In genomic region chr9:102403086-102404021, GRCm38 (mm10) we compare ENCODE assay signal across 8 mouse cellular contexts. TPM values are rescaled to one million over a fixed set of nuclear protein-coding genes. Genes with fewer than 3 reads are reported as not detected.
DNase-seq lines count a peak whose midpoint lies in the region; ATAC-seq and TF ChIP-seq lines count a peak whose summit lies in the region.

No protein-coding gene starts in this region.

- intact Hi-C loops in heart, postnatal 10 days (cut with DNase I): loop anchor here (1.0 to 5.0 kb wide), 2 partner anchors 109 to 142 kb away; no protein-coding TSS in a partner anchor

- peak overlapping the region; percentile 10; the same call in 1 of the 2 replicates for H3K4me2 ChIP-seq in forebrain, embryonic 13.5 days
- no peak overlapping the region for H3K4me2 ChIP-seq in lung, embryonic 14.5 days

- H3K4me1 ChIP-seq in forebrain, embryonic 13.5 days: peaks cover 14% of the 10 kb centered on the region
- H3K4me1 ChIP-seq in lung, embryonic 14.5 days (ENCODE audit: insufficient read depth): no peaks in the 10 kb centered on the region

- TF ChIP-seq POLR2A in brain, embryonic 14.5 days (IDR thresholded peaks at IDR 0.05; ENCODE audit: borderline replicate concordance, extremely low read depth, insufficient read depth, insufficient read length, poor library complexity, severe bottlenecking): no peak

- no peaks in the 10 kb centered on the region for H3K36me3 ChIP-seq in forebrain, embryonic 13.5 days (ENCODE audit: poor library complexity, severe bottlenecking)
- no peaks in the 10 kb centered on the region for H3K36me3 ChIP-seq in lung, embryonic 14.5 days (ENCODE audit: insufficient read depth)

- DNase-seq in ES-CJ7 (ENCODE audit: low read depth, low spot score): peak; percentile 72
- DNase-seq in brain, embryonic 14.5 days (ENCODE audit: low read depth): peak; percentile 82
- peak; percentile 55 to 69 for DNase-seq in heart, postnatal 10 days
- peak; percentile 16 to 71 for DNase-seq in layer of hippocampus, adult 18-20 months (ENCODE audit: low spot score in 2 of 2)
- peak; percentile 78 for DNase-seq in lung, embryonic 14.5 days
- peak; percentile 51 for DNase-seq in retina, postnatal 7 days (ENCODE audit: low read depth, low spot score)
- no peak for DNase-seq in c-Kit-positive CD71-positive TER-119-positive erythroid progenitor cells, embryonic 14.5 days (ENCODE audit: low spot score)

- no peak overlapping the region for H3K27ac ChIP-seq in forebrain, embryonic 13.5 days
- no peak overlapping the region for H3K27ac ChIP-seq in lung, embryonic 14.5 days (ENCODE audit: low read depth)

- peaks cover 12% of the 10 kb centered on the region; the same call in 1 of the 2 replicates for H3K27me3 ChIP-seq in forebrain, embryonic 13.5 days
- no peaks in the 10 kb centered on the region for H3K27me3 ChIP-seq in lung, embryonic 14.5 days (ENCODE audit: insufficient read depth, low read length)

- 0 out of 2 replicates have a peak overlapping the region, but pooled peaks have one; percentile 21 for H3K9ac ChIP-seq in forebrain, embryonic 13.5 days
- H3K9ac ChIP-seq in lung, embryonic 14.5 days: no peak overlapping the region

- no peaks in the 10 kb centered on the region for H3K9me3 ChIP-seq in forebrain, embryonic 13.5 days (replicated peaks)
- H3K9me3 ChIP-seq in lung, embryonic 14.5 days (ENCODE audit: low read depth, low read length): no peaks in the 10 kb centered on the region

- WGBS in forebrain, embryonic 13.5 days: 28% methylated on average over 18 of the region's 18 CpGs
- 19% methylated on average over 18 of the region's 18 CpGs for WGBS in lung, embryonic 14.5 days

- peak; percentile 86 for TF ChIP-seq CTCF in brain, embryonic 14.5 days (IDR thresholded peaks at IDR 0.05; ENCODE audit: borderline replicate concordance, extremely low read depth, insufficient read depth, insufficient read length)
- TF ChIP-seq CTCF in lung, embryonic 14.5 days (IDR thresholded peaks at IDR 0.05; ENCODE audit: low read depth): peak; percentile 84

- H3K4me3 ChIP-seq in forebrain, embryonic 13.5 days: no peak overlapping the region
- no peak overlapping the region for H3K4me3 ChIP-seq in lung, embryonic 14.5 days (ENCODE audit: low read depth, low read length)

- ATAC-seq in forebrain, embryonic 13.5 days: peak; percentile 76
- ATAC-seq in lung, embryonic 14.5 days (ENCODE audit: insufficient read depth): peak; percentile 60

RNA-seq across cellular contexts. Expression of gene Ephb1, which starts 48.9 kb away (rescaled TPM):
- polyA plus RNA-seq in brain, embryonic 14.5 days (2012; rRNA removed): 45.8 and 85.2 TPM in 2 replicates
- 23.0 and 29.4 TPM in 2 replicates for polyA plus RNA-seq in forebrain, embryonic 13.5 days (2015; fragmentation: Nextera tagmentation; extraction: Ambion mirVana)
- total RNA-seq in heart, postnatal 10 days (2021): 10 to 100 TPM in 1 of 2 experiments, 1 to 10 TPM in 1; 9.1 to 10.5 TPM
- 10 to 100 TPM; 22.9 to 23.8 TPM for total RNA-seq in layer of hippocampus, adult 18-20 months (2021)
- polyA plus RNA-seq in lung, embryonic 14.5 days (2014; fragmentation: Nextera tagmentation; extraction: Ambion mirVana): 1.6 and 1.9 TPM in 2 replicates
